In genomic region chrX:145501666-145502355, GRCm38 (mm10) we compare ENCODE assay signal across 20 mouse cellular contexts. TPM values are rescaled to one million over a fixed set of nuclear protein-coding genes. Genes with fewer than 3 reads are reported as not detected.
DNase-seq lines count a peak whose midpoint lies in the region; ATAC-seq and TF ChIP-seq lines count a peak whose summit lies in the region.
"Had no signal": no experiment of that assay in that cellular context is flagged by ENCODE, and none has a peak within 500 bp of the region (broad histone marks: within the 10 kb centered on the region; RNA-seq: fewer than 3 reads in every experiment).

No protein-coding gene starts in this region.

- TF ChIP-seq CTCF in hindbrain, postnatal 0 days (IDR thresholded peaks at IDR 0.05; ENCODE audit: low read depth) = no peak
- TF ChIP-seq CTCF in liver, adult 2 months (IDR thresholded peaks at IDR 0.05; ENCODE audit: low read depth, low read length) = no peak

- H3K4me1 ChIP-seq in hindbrain, postnatal 0 days (ENCODE audit: insufficient read depth, low read length) = no peaks in the 10 kb centered on the region
- peaks cover 7% of the 10 kb centered on the region; the same call in 1 of the 2 replicates for H3K4me1 ChIP-seq in hindbrain, embryonic 10.5 days (replicated peaks)
- peaks cover 7% of the 10 kb centered on the region; the same call in 1 of the 2 replicates for H3K4me1 ChIP-seq in liver, adult 2 months (ENCODE audit: control insufficient read depth, insufficient read depth, low read length)
- no peaks in the 10 kb centered on the region for H3K4me1 ChIP-seq in liver, embryonic 11.5 days (replicated peaks; ENCODE audit: control insufficient read depth, insufficient read depth, low read length)
- peaks cover 13% of the 10 kb centered on the region; the same call in 1 of the 2 replicates for H3K4me1 ChIP-seq in embryonic facial prominence, embryonic 13.5 days
- peaks cover 19% of the 10 kb centered on the region; the same call in 1 of the 2 replicates for H3K4me1 ChIP-seq in limb, embryonic 13.5 days
- H3K4me1 ChIP-seq in forebrain, embryonic 14.5 days (ENCODE audit: control insufficient read depth, insufficient read depth, low read length) = 0 out of 2 replicates have a peak, but pooled peaks cover 2% of the 10 kb centered on the region
- H3K4me1 ChIP-seq in midbrain, embryonic 15.5 days = no peaks in the 10 kb centered on the region
- H3K4me1 ChIP-seq: forebrain, embryonic 13.5 days; intestine, embryonic 15.5 days had no signal

- H3K36me3 ChIP-seq in hindbrain, postnatal 0 days (ENCODE audit: insufficient read depth, low read length) = no peaks in the 10 kb centered on the region
- H3K36me3 ChIP-seq in hindbrain, embryonic 10.5 days = no peaks in the 10 kb centered on the region
- H3K36me3 ChIP-seq in liver, adult 2 months (ENCODE audit: control insufficient read depth, insufficient read depth, low read length) = no peaks in the 10 kb centered on the region
- no peaks in the 10 kb centered on the region for H3K36me3 ChIP-seq in liver, embryonic 11.5 days (ENCODE audit: control insufficient read depth, insufficient read depth, low read length)
- no peaks in the 10 kb centered on the region for H3K36me3 ChIP-seq in embryonic facial prominence, embryonic 13.5 days
- H3K36me3 ChIP-seq in limb, embryonic 13.5 days = no peaks in the 10 kb centered on the region
- H3K36me3 ChIP-seq in forebrain, embryonic 14.5 days (ENCODE audit: control insufficient read depth, insufficient read depth, low read length) = no peaks in the 10 kb centered on the region
- no peaks in the 10 kb centered on the region for H3K36me3 ChIP-seq in midbrain, embryonic 15.5 days (replicated peaks)
- H3K36me3 ChIP-seq: intestine, embryonic 15.5 days; midbrain, embryonic 10.5 days had no signal

- no peak overlapping the region for H3K27ac ChIP-seq in hindbrain, postnatal 0 days
- H3K27ac ChIP-seq in hindbrain, embryonic 10.5 days = no peak overlapping the region
- peak overlapping the region; percentile 55 for H3K27ac ChIP-seq in liver, adult 2 months (replicated peaks; ENCODE audit: insufficient read depth, low read depth, low read length)
- no peak overlapping the region for H3K27ac ChIP-seq in liver, embryonic 11.5 days (ENCODE audit: low read depth, low read length)
- no peak overlapping the region for H3K27ac ChIP-seq in embryonic facial prominence, embryonic 13.5 days
- H3K27ac ChIP-seq in limb, embryonic 13.5 days = no peak overlapping the region
- H3K27ac ChIP-seq in forebrain, embryonic 14.5 days (ENCODE audit: low read depth, low read length) = no peak overlapping the region
- no peak overlapping the region for H3K27ac ChIP-seq in midbrain, embryonic 15.5 days
- H3K27ac ChIP-seq: forebrain, embryonic 13.5 days; heart, adult 2 months; intestine, embryonic 15.5 days; macrophage; midbrain, embryonic 10.5 days had no signal

- H3K9ac ChIP-seq in hindbrain, postnatal 0 days (replicated peaks; ENCODE audit: low read length) = no peak overlapping the region
- H3K9ac ChIP-seq in liver, adult 2 months (ENCODE audit: low read depth, low read length) = no peak overlapping the region
- no peak overlapping the region for H3K9ac ChIP-seq in liver, embryonic 11.5 days (ENCODE audit: low read depth, low read length)
- H3K9ac ChIP-seq in embryonic facial prominence, embryonic 13.5 days = no peak overlapping the region
- H3K9ac ChIP-seq in limb, embryonic 13.5 days = no peak overlapping the region
- H3K9ac ChIP-seq in forebrain, embryonic 14.5 days (ENCODE audit: low read length) = no peak overlapping the region
- no peak overlapping the region for H3K9ac ChIP-seq in midbrain, embryonic 15.5 days
- H3K9ac ChIP-seq: forebrain, embryonic 13.5 days; intestine, embryonic 15.5 days had no signal

- ATAC-seq in hindbrain, postnatal 0 days = no peak
- no peak for ATAC-seq in liver, embryonic 11.5 days (replicated peaks; ENCODE audit: low FRiP score)
- no peak for ATAC-seq in embryonic facial prominence, embryonic 13.5 days (ENCODE audit: insufficient number of reproducible peaks, insufficient read depth, low FRiP score, low TSS enrichment, low read depth)
- ATAC-seq in limb, embryonic 13.5 days (ENCODE audit: low FRiP score, low read depth) = no peak
- ATAC-seq in forebrain, embryonic 14.5 days = no peak
- ATAC-seq in midbrain, embryonic 15.5 days (replicated peaks) = no peak
- ATAC-seq: forebrain, embryonic 13.5 days; intestine, embryonic 15.5 days had no signal

- no peaks in the 10 kb centered on the region for H3K9me3 ChIP-seq in hindbrain, postnatal 0 days (ENCODE audit: low read length)
- H3K9me3 ChIP-seq in hindbrain, embryonic 10.5 days = no peaks in the 10 kb centered on the region
- no peaks in the 10 kb centered on the region for H3K9me3 ChIP-seq in liver, embryonic 11.5 days (ENCODE audit: control insufficient read depth, low read length)
- H3K9me3 ChIP-seq in embryonic facial prominence, embryonic 13.5 days = no peaks in the 10 kb centered on the region
- no peaks in the 10 kb centered on the region for H3K9me3 ChIP-seq in limb, embryonic 13.5 days
- H3K9me3 ChIP-seq in forebrain, embryonic 14.5 days (replicated peaks; ENCODE audit: control insufficient read depth, low read length) = no peaks in the 10 kb centered on the region
- H3K9me3 ChIP-seq in midbrain, embryonic 15.5 days = no peaks in the 10 kb centered on the region
- H3K9me3 ChIP-seq: forebrain, embryonic 13.5 days; intestine, embryonic 15.5 days; midbrain, embryonic 10.5 days had no signal

- peak overlapping the region; percentile 56; the same call in 1 of the 2 replicates for H3K4me2 ChIP-seq in hindbrain, postnatal 0 days (ENCODE audit: low read depth, low read length)
- H3K4me2 ChIP-seq in liver, embryonic 11.5 days = no peak overlapping the region; the same call in 1 of the 2 replicates
- peak overlapping the region; percentile 22 for H3K4me2 ChIP-seq in embryonic facial prominence, embryonic 13.5 days
- H3K4me2 ChIP-seq in limb, embryonic 13.5 days (replicated peaks) = peak overlapping the region; percentile 48
- H3K4me2 ChIP-seq in forebrain, embryonic 14.5 days (ENCODE audit: low read length) = no peak overlapping the region
- no peak overlapping the region for H3K4me2 ChIP-seq in midbrain, embryonic 15.5 days
- H3K4me2 ChIP-seq: forebrain, embryonic 13.5 days; intestine, embryonic 15.5 days had no signal

- no peak for DNase-seq in hindbrain, postnatal 0 days (ENCODE audit: low spot score)
- DNase-seq in hindbrain, embryonic 10.5 days (ENCODE audit: low spot score) = no peak
- DNase-seq in liver, adult 2 months (ENCODE audit: extremely low read depth, low read depth, low spot score) = peak; percentile 43
- no peak for DNase-seq in liver, embryonic 11.5 days (ENCODE audit: low spot score)
- no peak for DNase-seq in forebrain, embryonic 14.5 days (ENCODE audit: low spot score)
- DNase-seq: adrenal gland, postnatal 36 days; B cell, adult 2 months; cerebellum, adult 11-12 months; cerebellum, postnatal 14 days; gastrocnemius, postnatal 25 days; heart, adult 2 months; left cerebral cortex, postnatal 4 days had no signal

- H3K27me3 ChIP-seq in hindbrain, postnatal 0 days (ENCODE audit: insufficient read depth, low read length) = no peaks in the 10 kb centered on the region
- H3K27me3 ChIP-seq in hindbrain, embryonic 10.5 days (ENCODE audit: insufficient read depth, poor library complexity, severe bottlenecking) = no peaks in the 10 kb centered on the region
- no peaks in the 10 kb centered on the region for H3K27me3 ChIP-seq in liver, adult 2 months (ENCODE audit: control insufficient read depth, insufficient read depth, low read length)
- H3K27me3 ChIP-seq in liver, embryonic 11.5 days (replicated peaks; ENCODE audit: control insufficient read depth, insufficient read depth, low read length) = no peaks in the 10 kb centered on the region
- peaks cover 9% of the 10 kb centered on the region; the same call in 1 of the 2 replicates for H3K27me3 ChIP-seq in embryonic facial prominence, embryonic 13.5 days
- peaks cover 6% of the 10 kb centered on the region; the same call in 1 of the 2 replicates for H3K27me3 ChIP-seq in limb, embryonic 13.5 days
- no peaks in the 10 kb centered on the region for H3K27me3 ChIP-seq in forebrain, embryonic 14.5 days (replicated peaks; ENCODE audit: control insufficient read depth, insufficient read depth, low read length)
- H3K27me3 ChIP-seq in midbrain, embryonic 15.5 days (replicated peaks) = no peaks in the 10 kb centered on the region
- H3K27me3 ChIP-seq: forebrain, embryonic 13.5 days; intestine, embryonic 15.5 days had no signal

- 60% methylated on average over 8 of the region's 8 CpGs for WGBS in hindbrain, postnatal 0 days
- WGBS in hindbrain, embryonic 10.5 days = 40% methylated on average over 8 of the region's 8 CpGs
- WGBS in liver, adult 2 months = 35% methylated on average over 8 of the region's 8 CpGs
- WGBS in liver, embryonic 11.5 days = 66% methylated on average over 8 of the region's 8 CpGs
- 52% methylated on average over 8 of the region's 8 CpGs for WGBS in embryonic facial prominence, embryonic 13.5 days
- 43% methylated on average over 8 of the region's 8 CpGs for WGBS in limb, embryonic 13.5 days
- WGBS in forebrain, embryonic 14.5 days = 40% methylated on average over 8 of the region's 8 CpGs
- WGBS in midbrain, embryonic 15.5 days = 39% methylated on average over 8 of the region's 8 CpGs

- no peaks in the 10 kb centered on the region; the same call in 1 of the 2 replicates for H3K79me2 ChIP-seq in liver, adult 2 months (ENCODE audit: control insufficient read depth, insufficient read depth, low read length)

- TF ChIP-seq POLR2A in liver, adult 2 months (IDR thresholded peaks at IDR 0.05; ENCODE audit: extremely low read depth, insufficient read depth, low read length) = no peak

- no peak overlapping the region for H3K4me3 ChIP-seq in hindbrain, postnatal 0 days (ENCODE audit: low read length)
- H3K4me3 ChIP-seq in hindbrain, embryonic 10.5 days = no peak overlapping the region
- no peak overlapping the region for H3K4me3 ChIP-seq in liver, adult 2 months (ENCODE audit: insufficient read depth, low read depth, low read length)
- no peak overlapping the region for H3K4me3 ChIP-seq in liver, embryonic 11.5 days (ENCODE audit: low read depth, low read length)
- 0 out of 2 replicates have a peak overlapping the region, but pooled peaks have one; percentile 2 for H3K4me3 ChIP-seq in embryonic facial prominence, embryonic 13.5 days
- peak overlapping the region; percentile 59 for H3K4me3 ChIP-seq in limb, embryonic 13.5 days
- H3K4me3 ChIP-seq in forebrain, embryonic 14.5 days (ENCODE audit: low read depth, low read length) = no peak overlapping the region
- H3K4me3 ChIP-seq in midbrain, embryonic 15.5 days = no peak overlapping the region
- H3K4me3 ChIP-seq: erythroblast, embryonic 14.5 days; forebrain, embryonic 13.5 days; heart, adult 2 months; intestine, embryonic 15.5 days; midbrain, embryonic 10.5 days had no signal

RNA-seq across cellular contexts. Expression of gene Amot, which starts 3.2 kb away (rescaled TPM):
- 28.9 and 29.8 TPM in 2 replicates for total RNA-seq in hindbrain, postnatal 0 days (2014; rRNA removed)
- polyA plus RNA-seq in hindbrain, postnatal 0 days (2015; fragmentation: Nextera tagmentation; extraction: Ambion mirVana) = 8.2 and 9.4 TPM in 2 replicates
- 14.3 and 16.7 TPM in 2 replicates for polyA plus RNA-seq in hindbrain, embryonic 10.5 days (2016; fragmentation: Nextera tagmentation; extraction: Ambion mirVana)
- 3.2 and 4.1 TPM in 2 replicates for total RNA-seq in liver, adult 2 months (2014; rRNA removed)
- polyA plus RNA-seq in liver, adult 2 months (2012; rRNA removed) = 3.4 and 3.9 TPM in 2 replicates
- polyA plus RNA-seq in liver, embryonic 11.5 days (2014; fragmentation: Nextera tagmentation; extraction: Ambion mirVana) = 11.7 and 11.9 TPM in 2 replicates
- 27.2 and 30.7 TPM in 2 replicates for polyA plus RNA-seq in embryonic facial prominence, embryonic 13.5 days (2015; fragmentation: Nextera tagmentation; extraction: Ambion mirVana)
- 57.8 and 60.6 TPM in 2 replicates for polyA plus RNA-seq in limb, embryonic 13.5 days (2015; fragmentation: Nextera tagmentation; extraction: Ambion mirVana)
- polyA plus RNA-seq in forebrain, embryonic 14.5 days (2014; fragmentation: Nextera tagmentation; extraction: Ambion mirVana) = 6.9 and 7.9 TPM in 2 replicates
- polyA plus RNA-seq in midbrain, embryonic 15.5 days (2015; fragmentation: Nextera tagmentation; extraction: Ambion mirVana) = 8.9 and 9.8 TPM in 2 replicates

Comparison
In these comparisons a context has a peak if more than half of its experiments do, and no peak if none do; other contexts are left out.
1. H3K4me2 ChIP-seq: peak in hindbrain, postnatal 0 days (single experiment), embryonic facial prominence, embryonic 13.5 days (single experiment) and limb, embryonic 13.5 days (single experiment); none in liver, embryonic 11.5 days (single experiment), forebrain, embryonic 14.5 days (single experiment) and midbrain, embryonic 15.5 days (single experiment).
2. H3K4me3 ChIP-seq: peak in embryonic facial prominence, embryonic 13.5 days (single experiment) and limb, embryonic 13.5 days (single experiment); none in hindbrain, postnatal 0 days (single experiment), hindbrain, embryonic 10.5 days (single experiment), liver, adult 2 months (single experiment), liver, embryonic 11.5 days (single experiment), forebrain, embryonic 14.5 days (single experiment) and midbrain, embryonic 15.5 days (single experiment).